Mouse (Mus musculus): ENCODE data around the gene Sorcs3. TPM values are rescaled to one million over a fixed set of nuclear protein-coding genes. Genes with fewer than 3 reads are reported as not detected.

Sorcs3 gene
- total and polyA plus RNA-seq, 2 experiments from 2014 or later: 18.3 to 25.3 TPM

DNA sequence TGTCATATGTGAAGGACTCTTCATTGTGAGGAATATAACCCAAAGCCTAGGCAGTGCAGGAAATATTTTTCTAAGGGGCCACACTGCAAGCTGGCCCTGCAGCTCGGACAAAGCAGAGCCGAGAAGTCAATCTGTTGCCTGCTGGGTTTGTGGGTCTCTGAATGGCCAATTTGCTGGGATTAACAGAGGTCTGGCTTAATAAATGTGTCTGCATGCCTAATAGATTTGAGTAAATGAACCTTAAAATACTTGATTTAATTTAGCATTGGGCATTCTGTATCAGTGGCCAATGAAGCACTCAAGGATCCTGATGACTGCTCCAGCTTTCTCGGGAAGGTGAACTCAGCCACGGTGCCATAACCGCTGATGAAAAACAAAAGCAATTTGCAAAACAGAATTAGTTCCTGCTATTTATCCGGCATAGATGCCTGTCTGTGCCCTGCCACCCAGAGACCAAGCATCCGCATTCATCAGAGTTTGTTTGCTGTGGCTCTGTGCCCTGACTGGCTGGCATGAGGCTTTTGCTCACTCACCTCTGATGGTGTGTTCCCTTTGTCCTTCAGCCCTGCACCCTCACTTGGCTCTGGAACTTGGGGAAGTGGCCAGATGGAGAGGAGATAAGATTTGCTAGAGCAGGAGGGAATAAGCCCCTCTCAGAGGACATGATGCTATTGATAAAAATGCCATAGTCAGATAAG is 576.3 kb downstream of the Sorcs3 start:
- 39% methylated on average over 7 of the region's 7 CpGs for WGBS
- Histone ChIP-seq H3K36me3 (ENCODE audit: insufficient read depth, low read length) (no peaks in the 10 kb centered on the region), H3K27ac (ENCODE audit: low read depth, low read length) (no peak overlapping the region), H3K9me3 (ENCODE audit: low read length) (no peaks in the 10 kb centered on the region), H3K9ac (replicated peaks; ENCODE audit: low read length, poor library complexity, severe bottlenecking) (no peak overlapping the region), H3K27me3 (ENCODE audit: insufficient read depth, low read length) (no peaks in the 10 kb centered on the region), H3K4me3 (ENCODE audit: low read depth, low read length) (no peak overlapping the region), H3K4me1 (ENCODE audit: insufficient read depth, low read length) (no peaks in the 10 kb centered on the region), H3K4me2 (ENCODE audit: low read depth, low read length, poor library complexity, severe bottlenecking) (no peak overlapping the region)
- ATAC-seq (ENCODE audit: low FRiP score) (no peak), DNase-seq (ENCODE audit: low spot score) (peak; percentile 53)
- TF ChIP-seq CTCF (IDR thresholded peaks at IDR 0.05): no peak

DNA sequence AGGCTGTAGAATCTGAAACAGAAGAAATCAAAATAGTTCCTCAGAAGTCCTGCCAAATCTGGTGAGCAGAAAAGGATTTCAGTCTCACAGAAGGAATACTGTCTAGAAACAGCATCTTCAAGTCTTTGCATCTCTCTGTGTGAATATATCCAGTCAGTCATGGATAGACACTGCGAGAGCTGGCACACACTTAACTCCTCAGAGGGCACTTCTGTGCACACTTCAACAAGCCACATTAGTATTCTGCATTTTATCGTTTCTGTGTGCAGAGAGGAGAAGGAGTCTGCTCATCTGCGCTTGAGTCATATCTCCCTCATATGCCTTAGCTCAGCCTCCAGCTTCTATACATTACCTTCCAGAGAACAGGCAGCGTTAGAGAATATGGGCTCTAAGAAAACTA is 581.4 kb downstream of the Sorcs3 start:
- no peak overlapping the region for H3K27ac ChIP-seq (ENCODE audit: low read depth, low read length)
- H3K4me2 ChIP-seq (ENCODE audit: low read depth, low read length, poor library complexity, severe bottlenecking): no peak overlapping the region
- no peaks in the 10 kb centered on the region for H3K9me3 ChIP-seq (ENCODE audit: low read length)
- no peaks in the 10 kb centered on the region for H3K27me3 ChIP-seq (ENCODE audit: insufficient read depth, low read length)
- H3K9ac ChIP-seq (replicated peaks; ENCODE audit: low read length, poor library complexity, severe bottlenecking): no peak overlapping the region
- H3K4me3 ChIP-seq (ENCODE audit: low read depth, low read length): no peak overlapping the region
- TF ChIP-seq CTCF (IDR thresholded peaks at IDR 0.05): no peak
- no peak for ATAC-seq (ENCODE audit: low FRiP score)
- H3K36me3 ChIP-seq (ENCODE audit: insufficient read depth, low read length): no peaks in the 10 kb centered on the region
- no peaks in the 10 kb centered on the region for H3K4me1 ChIP-seq (ENCODE audit: insufficient read depth, low read length)
- DNase-seq (ENCODE audit: low spot score): no peak
- 76% methylated on average over 4 of the region's 4 CpGs for WGBS

DNA sequence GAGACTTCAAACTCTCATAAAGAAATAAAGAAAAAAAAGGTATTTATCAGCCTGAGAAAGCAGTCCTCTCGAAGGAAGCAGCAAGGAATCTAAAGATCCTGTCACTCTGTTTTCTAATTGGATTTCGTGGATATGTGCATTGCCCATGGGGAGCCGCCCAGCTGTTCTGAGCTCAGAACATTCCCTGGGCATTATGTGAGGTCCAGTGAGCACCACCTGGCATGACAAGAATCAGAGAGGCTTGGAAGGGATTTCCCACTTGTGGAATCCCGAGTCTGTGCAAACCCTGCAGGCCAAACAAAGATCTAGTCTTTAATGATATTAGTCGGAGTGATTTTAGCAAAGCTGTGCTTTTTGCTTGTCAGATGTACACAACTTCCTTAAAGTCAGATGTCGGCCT is 598.7 kb downstream of the Sorcs3 start:
- Histone ChIP-seq H3K27ac (ENCODE audit: low read depth, low read length) (no peak overlapping the region), H3K4me1 (ENCODE audit: insufficient read depth, low read length) (no peaks in the 10 kb centered on the region), H3K4me3 (ENCODE audit: low read depth, low read length) (no peak overlapping the region), H3K9ac (replicated peaks; ENCODE audit: low read length, poor library complexity, severe bottlenecking) (no peak overlapping the region), H3K36me3 (ENCODE audit: insufficient read depth, low read length) (no peaks in the 10 kb centered on the region), H3K27me3 (ENCODE audit: insufficient read depth, low read length) (no peaks in the 10 kb centered on the region), H3K9me3 (ENCODE audit: low read length) (no peaks in the 10 kb centered on the region), H3K4me2 (ENCODE audit: low read depth, low read length, poor library complexity, severe bottlenecking) (no peak overlapping the region)
- ATAC-seq (ENCODE audit: low FRiP score) (no peak), DNase-seq (ENCODE audit: low spot score) (peak; percentile 65)
- no peak for TF ChIP-seq CTCF (IDR thresholded peaks at IDR 0.05)
- 24% methylated on average over 6 of the region's 6 CpGs for WGBS

DNA sequence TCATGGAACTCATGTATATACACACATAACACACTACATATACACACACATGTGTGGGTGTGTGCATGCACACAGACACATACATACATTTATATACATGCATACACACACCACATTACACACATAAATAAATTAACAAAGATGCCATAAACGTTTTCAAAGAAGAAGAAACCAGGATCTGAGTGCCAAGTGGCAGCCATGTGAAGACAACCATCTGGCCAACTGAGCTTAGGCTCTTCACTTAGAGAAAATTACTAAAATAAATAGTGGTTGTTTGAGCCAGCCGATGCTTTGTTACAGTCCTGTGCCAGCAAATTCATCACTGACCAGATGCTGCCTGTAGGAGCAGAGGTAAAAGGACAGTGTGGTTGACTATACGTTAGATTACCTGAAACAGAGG is 605.7 kb downstream of the Sorcs3 start:
- Histone ChIP-seq H3K27ac (ENCODE audit: low read depth, low read length) (no peak overlapping the region), H3K4me3 (ENCODE audit: low read depth, low read length) (no peak overlapping the region), H3K9me3 (ENCODE audit: low read length) (no peaks in the 10 kb centered on the region), H3K4me2 (ENCODE audit: low read depth, low read length, poor library complexity, severe bottlenecking) (no peak overlapping the region), H3K9ac (replicated peaks; ENCODE audit: low read length, poor library complexity, severe bottlenecking) (no peak overlapping the region), H3K27me3 (ENCODE audit: insufficient read depth, low read length) (no peaks in the 10 kb centered on the region), H3K4me1 (ENCODE audit: insufficient read depth, low read length) (no peaks in the 10 kb centered on the region), H3K36me3 (ENCODE audit: insufficient read depth, low read length) (no peaks in the 10 kb centered on the region)
- DNase-seq (ENCODE audit: low spot score) (no peak), ATAC-seq (ENCODE audit: low FRiP score) (no peak)
- no peak for TF ChIP-seq CTCF (IDR thresholded peaks at IDR 0.05)
- WGBS: 76% methylated on average over 3 of the region's 3 CpGs

DNA sequence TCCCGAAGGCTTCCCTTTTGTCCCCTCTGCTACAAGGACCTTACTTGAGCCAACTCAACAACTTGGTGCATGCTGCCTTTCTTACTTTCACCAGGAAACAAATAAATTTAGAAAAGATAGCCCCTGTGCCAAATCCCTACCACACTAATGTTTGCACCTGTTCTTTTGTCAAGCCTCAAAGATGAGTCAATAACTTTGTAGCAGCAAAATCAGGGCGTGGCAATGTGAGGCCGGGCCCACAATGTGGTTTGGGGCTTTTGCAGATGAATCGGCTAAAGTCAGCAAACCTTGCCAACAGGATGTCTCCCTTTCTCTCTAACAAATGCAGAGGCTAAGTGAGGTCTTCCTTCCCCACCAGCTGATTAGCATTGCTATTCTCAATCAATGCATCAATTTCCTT is 608.0 kb downstream of the Sorcs3 start:
- H3K9me3 ChIP-seq (ENCODE audit: low read length): no peaks in the 10 kb centered on the region
- TF ChIP-seq CTCF (IDR thresholded peaks at IDR 0.05): no peak
- ATAC-seq (ENCODE audit: low FRiP score) (no peak), DNase-seq (ENCODE audit: low spot score) (no peak)
- H3K4me2 ChIP-seq (ENCODE audit: low read depth, low read length, poor library complexity, severe bottlenecking): no peak overlapping the region
- 91% methylated on average over 4 of the region's 4 CpGs for WGBS
- H3K4me3 ChIP-seq (ENCODE audit: low read depth, low read length): no peak overlapping the region
- H3K27ac ChIP-seq (ENCODE audit: low read depth, low read length): no peak overlapping the region
- H3K9ac ChIP-seq (replicated peaks; ENCODE audit: low read length, poor library complexity, severe bottlenecking): no peak overlapping the region
- no peaks in the 10 kb centered on the region for H3K27me3 ChIP-seq (ENCODE audit: insufficient read depth, low read length)
- no peaks in the 10 kb centered on the region for H3K36me3 ChIP-seq (ENCODE audit: insufficient read depth, low read length)
- no peaks in the 10 kb centered on the region for H3K4me1 ChIP-seq (ENCODE audit: insufficient read depth, low read length)

DNA sequence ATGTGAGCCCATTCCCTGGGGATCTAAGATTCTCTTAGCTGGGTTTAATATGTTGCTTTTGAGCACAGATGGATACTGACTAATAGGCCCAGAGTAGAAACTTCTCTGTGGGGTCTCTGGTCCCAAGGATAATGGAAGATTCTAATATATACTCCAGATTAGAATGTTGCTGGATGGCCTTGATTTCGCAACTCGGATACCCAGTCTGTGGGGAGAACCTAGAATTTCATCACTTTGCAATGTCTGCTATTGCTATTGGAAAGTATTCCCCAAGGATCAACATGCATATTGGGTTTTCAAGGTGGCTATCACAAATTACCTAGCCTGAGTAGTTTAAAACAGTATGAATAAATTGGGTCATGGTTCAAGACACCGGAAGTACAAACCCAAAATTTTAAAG is 609.2 kb downstream of the Sorcs3 start:
- 98% methylated on average over 3 of the region's 3 CpGs for WGBS
- no peak overlapping the region for H3K27ac ChIP-seq (ENCODE audit: low read depth, low read length)
- ATAC-seq (ENCODE audit: low FRiP score) (no peak), DNase-seq (ENCODE audit: low spot score) (no peak)
- no peak for TF ChIP-seq CTCF (IDR thresholded peaks at IDR 0.05)
- no peak overlapping the region for H3K4me3 ChIP-seq (ENCODE audit: low read depth, low read length)
- no peaks in the 10 kb centered on the region for H3K4me1 ChIP-seq (ENCODE audit: insufficient read depth, low read length)
- no peak overlapping the region for H3K4me2 ChIP-seq (ENCODE audit: low read depth, low read length, poor library complexity, severe bottlenecking)
- H3K9ac ChIP-seq (replicated peaks; ENCODE audit: low read length, poor library complexity, severe bottlenecking): no peak overlapping the region
- H3K27me3 ChIP-seq (ENCODE audit: insufficient read depth, low read length): no peaks in the 10 kb centered on the region
- H3K36me3 ChIP-seq (ENCODE audit: insufficient read depth, low read length): no peaks in the 10 kb centered on the region
- H3K9me3 ChIP-seq (ENCODE audit: low read length): no peaks in the 10 kb centered on the region

Data from midbrain, postnatal 0 days (tissue).